Mouse (Mus musculus): ENCODE measurements around the gene Chst8.

Gene Chst8

GRCm38 (mm10) chr7:34784469-34784868 lies 28.0 kb downstream of the Chst8 start:
- Histone ChIP-seq H3K36me3 (ENCODE audit: control insufficient read depth, insufficient read depth, low read length, poor library complexity, severe bottlenecking) (no peaks in the 10 kb centered on the region), H3K27me3 (ENCODE audit: control insufficient read depth, insufficient read depth, low read length, poor library complexity, severe bottlenecking) (no peaks in the 10 kb centered on the region)
- no peak for DNase-seq (ENCODE audit: low read depth, low spot score)

- Histone ChIP-seq H3K36me3 (ENCODE audit: control insufficient read depth, insufficient read depth, low read length, poor library complexity, severe bottlenecking) (no peaks in the 10 kb centered on the region), H3K27me3 (ENCODE audit: control insufficient read depth, insufficient read depth, low read length, poor library complexity, severe bottlenecking) (no peaks in the 10 kb centered on the region)
- DNase-seq (ENCODE audit: low read depth, low spot score): no peak
Measured at GRCm38 (mm10) chr7:34781988-34782387, 30.5 kb downstream of the Chst8 start.

- H3K36me3 ChIP-seq (ENCODE audit: control insufficient read depth, insufficient read depth, low read length, poor library complexity, severe bottlenecking): no peaks in the 10 kb centered on the region
- DNase-seq (ENCODE audit: low read depth, low spot score): no peak
- no peaks in the 10 kb centered on the region for H3K27me3 ChIP-seq (ENCODE audit: control insufficient read depth, insufficient read depth, low read length, poor library complexity, severe bottlenecking)
Measured at GRCm38 (mm10) chr7:34781217-34781616, 31.3 kb downstream of the Chst8 start.

- Histone ChIP-seq H3K27me3 (ENCODE audit: control insufficient read depth, insufficient read depth, low read length, poor library complexity, severe bottlenecking) (no peaks in the 10 kb centered on the region), H3K36me3 (ENCODE audit: control insufficient read depth, insufficient read depth, low read length, poor library complexity, severe bottlenecking) (no peaks in the 10 kb centered on the region)
- no peak for DNase-seq (ENCODE audit: low read depth, low spot score)
Measured at GRCm38 (mm10) chr7:34778426-34778825, 34.1 kb downstream of the Chst8 start.

GRCm38 (mm10) chr7:34775659-34776058 lies 36.9 kb downstream of the Chst8 start:
- Histone ChIP-seq H3K27me3 (ENCODE audit: control insufficient read depth, insufficient read depth, low read length, poor library complexity, severe bottlenecking) (no peaks in the 10 kb centered on the region), H3K36me3 (ENCODE audit: control insufficient read depth, insufficient read depth, low read length, poor library complexity, severe bottlenecking) (no peaks in the 10 kb centered on the region)
- DNase-seq (ENCODE audit: low read depth, low spot score): no peak

- no peak for DNase-seq (ENCODE audit: low read depth, low spot score)
- H3K36me3 ChIP-seq (ENCODE audit: control insufficient read depth, insufficient read depth, low read length, poor library complexity, severe bottlenecking): no peaks in the 10 kb centered on the region
- no peaks in the 10 kb centered on the region for H3K27me3 ChIP-seq (ENCODE audit: control insufficient read depth, insufficient read depth, low read length, poor library complexity, severe bottlenecking)
Measured at GRCm38 (mm10) chr7:34774947-34775346, 37.6 kb downstream of the Chst8 start.

- no peak for DNase-seq (ENCODE audit: low read depth, low spot score)
- no peaks in the 10 kb centered on the region for H3K36me3 ChIP-seq (ENCODE audit: control insufficient read depth, insufficient read depth, low read length, poor library complexity, severe bottlenecking)
- H3K27me3 ChIP-seq (ENCODE audit: control insufficient read depth, insufficient read depth, low read length, poor library complexity, severe bottlenecking): no peaks in the 10 kb centered on the region
Measured at GRCm38 (mm10) chr7:34774020-34774419, 38.5 kb downstream of the Chst8 start.

GRCm38 (mm10) chr7:34773309-34773708 lies 39.2 kb downstream of the Chst8 start:
- no peak for DNase-seq (ENCODE audit: low read depth, low spot score)
- no peaks in the 10 kb centered on the region for H3K27me3 ChIP-seq (ENCODE audit: control insufficient read depth, insufficient read depth, low read length, poor library complexity, severe bottlenecking)
- H3K36me3 ChIP-seq (ENCODE audit: control insufficient read depth, insufficient read depth, low read length, poor library complexity, severe bottlenecking): no peaks in the 10 kb centered on the region

GRCm38 (mm10) chr7:34769531-34769930 lies 43.0 kb downstream of the Chst8 start:
- DNase-seq (ENCODE audit: low read depth, low spot score): no peak
- Histone ChIP-seq H3K36me3 (ENCODE audit: control insufficient read depth, insufficient read depth, low read length, poor library complexity, severe bottlenecking) (no peaks in the 10 kb centered on the region), H3K27me3 (ENCODE audit: control insufficient read depth, insufficient read depth, low read length, poor library complexity, severe bottlenecking) (no peaks in the 10 kb centered on the region)

GRCm38 (mm10) chr7:34764250-34765148 lies 48.0 kb downstream of the Chst8 start:
- Histone ChIP-seq H3K27me3 (ENCODE audit: control insufficient read depth, insufficient read depth, low read length, poor library complexity, severe bottlenecking) (no peaks in the 10 kb centered on the region), H3K36me3 (ENCODE audit: control insufficient read depth, insufficient read depth, low read length, poor library complexity, severe bottlenecking) (no peaks in the 10 kb centered on the region)
- DNase-seq (ENCODE audit: low read depth, low spot score): no peak

GRCm38 (mm10) chr7:34759378-34759822 lies 53.1 kb downstream of the Chst8 start:
- DNase-seq (ENCODE audit: low read depth, low spot score): no peak
- H3K36me3 ChIP-seq (ENCODE audit: control insufficient read depth, insufficient read depth, low read length, poor library complexity, severe bottlenecking): no peaks in the 10 kb centered on the region

GRCm38 (mm10) chr7:34758721-34759120 lies 53.8 kb downstream of the Chst8 start:
- no peaks in the 10 kb centered on the region for H3K36me3 ChIP-seq (ENCODE audit: control insufficient read depth, insufficient read depth, low read length, poor library complexity, severe bottlenecking)
- H3K27me3 ChIP-seq (ENCODE audit: control insufficient read depth, insufficient read depth, low read length, poor library complexity, severe bottlenecking): no peaks in the 10 kb centered on the region
- no peak for DNase-seq (ENCODE audit: low read depth, low spot score)

More at GRCm38 (mm10) chr7:34759378-34759822, 53.1 kb downstream of the Chst8 start:
- H3K27me3 ChIP-seq (ENCODE audit: control insufficient read depth, insufficient read depth, low read length, poor library complexity, severe bottlenecking): no peaks in the 10 kb centered on the region

- Histone ChIP-seq H3K36me3 (ENCODE audit: control insufficient read depth, insufficient read depth, low read length, poor library complexity, severe bottlenecking) (no peaks in the 10 kb centered on the region), H3K27me3 (ENCODE audit: control insufficient read depth, insufficient read depth, low read length, poor library complexity, severe bottlenecking) (no peaks in the 10 kb centered on the region)
- DNase-seq (ENCODE audit: low read depth, low spot score): no peak
Measured at GRCm38 (mm10) chr7:34757513-34757912, 55.0 kb downstream of the Chst8 start.

GRCm38 (mm10) chr7:34753140-34753886 lies 59.2 kb downstream of the Chst8 start:
- DNase-seq (ENCODE audit: low read depth, low spot score): no peak
- Histone ChIP-seq H3K27me3 (ENCODE audit: control insufficient read depth, insufficient read depth, low read length, poor library complexity, severe bottlenecking) (no peaks in the 10 kb centered on the region), H3K36me3 (ENCODE audit: control insufficient read depth, insufficient read depth, low read length, poor library complexity, severe bottlenecking) (no peaks in the 10 kb centered on the region)

- DNase-seq (ENCODE audit: low read depth, low spot score): no peak
- no peaks in the 10 kb centered on the region for H3K27me3 ChIP-seq (ENCODE audit: control insufficient read depth, insufficient read depth, low read length, poor library complexity, severe bottlenecking)
Measured at GRCm38 (mm10) chr7:34752151-34752762, 60.3 kb downstream of the Chst8 start.

More at GRCm38 (mm10) chr7:34752151-34752762, 60.3 kb downstream of the Chst8 start:
- no peaks in the 10 kb centered on the region for H3K36me3 ChIP-seq (ENCODE audit: control insufficient read depth, insufficient read depth, low read length, poor library complexity, severe bottlenecking)
